Mouse (Mus musculus) lung, adult 2 months (tissue): ENCODE data around the gene Gm20594. TPM values are rescaled to one million over a fixed set of nuclear protein-coding genes. Genes with fewer than 3 reads are reported as not detected.

Experiments
- DNase-seq: peaks from one replicate; pipeline ENCODE4 v3.0.0; 2022
- H3K4me1 ChIP-seq: fragments of 200-500 bp; 2 replicates; pipeline ENCODE4 v1.6.1; 2011; ENCODE audit warnings: low read length; ENCODE audit not compliant: control insufficient read depth, insufficient read depth
- H3K4me3 ChIP-seq: fragments of 200-500 bp; replicated peaks from 2 replicates; pipeline ENCODE3; 2011; ENCODE audit warnings: low read depth, mild to moderate bottlenecking, control low read depth, low read length; ENCODE audit errors: extremely low read depth
- CTCF ChIP-seq: fragments of 200-500 bp; IDR thresholded peaks from 2 replicates; pipeline ENCODE4 v1.5.1; 2011; ENCODE audit warnings: mild to moderate bottlenecking, low read length, control low read depth; ENCODE audit not compliant: insufficient read depth
- POLR2A ChIP-seq: fragments of 200-500 bp; IDR thresholded peaks from 2 replicates; pipeline ENCODE4 v1.6.1; 2011; ENCODE audit warnings: low read depth, mild to moderate bottlenecking, control low read depth, low read length, borderline replicate concordance; ENCODE audit errors: extremely low read depth
- WGBS: fragments of 180-500 bp; shearing (Covaris S2); methylation state at CpG from one replicate; pipeline ENCODE4 v1.1.7; 2018; 5-methylcytosine and 5-hydroxymethylcytosine counted together
- polyA plus RNA-seq: library from polyadenylated mRNA; depleted of rRNA; stranded (reverse); fragments of >200 nt; gene quantifications from 2 replicates; pipeline ENCODE4 v1.2.3, GENCODE M21; 2012; rRNA removed

The Gm20594 gene
- polyA plus RNA-seq = not detected in 2 replicates

DNA sequence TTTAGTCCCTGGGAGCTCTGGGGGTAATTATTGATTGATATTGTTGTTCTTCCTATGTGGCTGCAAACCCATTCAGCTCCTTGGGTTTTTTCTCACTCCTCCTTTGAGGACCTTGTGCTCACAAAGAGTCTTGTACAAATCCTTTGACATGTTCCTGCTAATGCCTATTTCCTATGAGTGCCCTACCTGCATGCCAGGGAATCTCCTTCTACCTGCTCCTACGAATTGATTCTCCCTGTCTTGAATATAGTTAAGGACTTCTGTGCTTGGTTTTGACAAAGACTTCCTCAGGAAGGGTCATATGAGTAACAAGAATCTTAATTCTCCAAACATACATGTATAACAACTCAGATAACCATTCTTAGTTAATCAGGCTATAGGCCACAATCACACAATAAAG lies at the start of gene Gm20594:
Gene Gm20594 (plus strand): TSS at position 301 of the 400 bp plus-strand sequence.
- DNase-seq = no peak
- Histone ChIP-seq H3K4me1 (no peaks in the 10 kb centered on the region), H3K4me3 (no peak within 1 kb of the TSS)
- WGBS = 25% methylated on average over 1 of the region's 1 CpGs
- TF ChIP-seq POLR2A (no peak), CTCF (no peak)

DNA sequence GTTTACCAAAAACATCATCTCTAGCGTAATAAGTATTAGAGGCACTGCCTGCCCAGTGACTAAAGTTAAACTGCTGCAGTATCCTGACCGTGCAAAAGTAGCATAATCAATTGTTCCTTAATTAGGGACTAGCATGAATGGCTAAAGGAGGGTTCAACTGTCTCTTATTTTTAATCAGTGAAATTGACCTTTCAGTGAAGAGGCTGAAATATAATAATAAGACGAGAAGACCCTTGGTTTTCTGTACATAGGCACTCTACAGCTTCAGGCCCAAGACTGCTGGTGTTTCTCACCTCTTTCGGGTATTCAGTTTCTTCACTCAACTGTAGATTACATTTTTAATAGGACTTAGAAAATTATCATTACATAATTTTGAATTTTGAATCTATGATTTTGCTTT lies 398 bp downstream of the Gm20594 start:
- H3K4me3 ChIP-seq = no peak overlapping the region
- no peak for DNase-seq
- no peaks in the 10 kb centered on the region for H3K4me1 ChIP-seq
- 78% methylated on average over 4 of the region's 4 CpGs for WGBS
- TF ChIP-seq CTCF (no peak), POLR2A (no peak)

DNA sequence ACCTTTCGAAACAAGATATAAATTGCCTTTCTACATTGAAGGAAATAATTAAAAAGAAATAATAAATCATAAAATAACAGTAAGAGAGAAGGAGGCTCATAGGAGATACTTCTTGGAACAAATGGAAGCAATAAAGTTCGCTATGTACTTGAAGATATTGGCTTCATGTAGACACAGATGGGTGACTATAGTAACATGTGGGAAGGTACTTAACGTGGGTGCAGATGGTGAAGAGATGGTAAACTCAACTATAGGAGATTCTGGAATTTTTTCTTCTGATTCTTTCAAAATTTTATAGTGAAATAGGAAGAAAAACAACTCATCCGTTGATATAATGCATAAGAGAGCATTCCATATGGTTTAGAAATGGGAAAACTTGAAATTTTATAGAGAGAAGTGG lies 16.1 kb downstream of the Gm20594 start:
- no peak for TF ChIP-seq POLR2A
- no peak for TF ChIP-seq CTCF
- no peaks in the 10 kb centered on the region for H3K4me1 ChIP-seq
- H3K4me3 ChIP-seq = no peak overlapping the region
- 70% methylated on average over 4 of the region's 4 CpGs for WGBS
- no peak for DNase-seq

- TF ChIP-seq CTCF (no peak), POLR2A (no peak)
- DNase-seq = no peak
- WGBS = 82% methylated on average over 1 of the region's 1 CpGs
These were observed 29.1 kb downstream of the Gm20594 start for GRCm38 (mm10) chr6:79846829-79847228.

More at GRCm38 (mm10) chr6:79846829-79847228, 29.1 kb downstream of the Gm20594 start:
- H3K4me1 ChIP-seq = no peaks in the 10 kb centered on the region
- no peak overlapping the region for H3K4me3 ChIP-seq

Other genes starting within 250 kb of the Gm20594 start
- not detected in 2 replicates for gene Lrrtm4, start 201.0 kb downstream of the Gm20594 start, polyA plus RNA-seq